Mouse (Mus musculus) adipocyte (in vitro differentiated cells): Measurements from ENCODE around the gene Dpy19l1.

Source experiments
- DNase-seq: peaks from one replicate; pipeline ENCODE4 v3.0.0-alpha.2; 2016; ENCODE audit warnings: low spot score

Gene Dpy19l1

DNA sequence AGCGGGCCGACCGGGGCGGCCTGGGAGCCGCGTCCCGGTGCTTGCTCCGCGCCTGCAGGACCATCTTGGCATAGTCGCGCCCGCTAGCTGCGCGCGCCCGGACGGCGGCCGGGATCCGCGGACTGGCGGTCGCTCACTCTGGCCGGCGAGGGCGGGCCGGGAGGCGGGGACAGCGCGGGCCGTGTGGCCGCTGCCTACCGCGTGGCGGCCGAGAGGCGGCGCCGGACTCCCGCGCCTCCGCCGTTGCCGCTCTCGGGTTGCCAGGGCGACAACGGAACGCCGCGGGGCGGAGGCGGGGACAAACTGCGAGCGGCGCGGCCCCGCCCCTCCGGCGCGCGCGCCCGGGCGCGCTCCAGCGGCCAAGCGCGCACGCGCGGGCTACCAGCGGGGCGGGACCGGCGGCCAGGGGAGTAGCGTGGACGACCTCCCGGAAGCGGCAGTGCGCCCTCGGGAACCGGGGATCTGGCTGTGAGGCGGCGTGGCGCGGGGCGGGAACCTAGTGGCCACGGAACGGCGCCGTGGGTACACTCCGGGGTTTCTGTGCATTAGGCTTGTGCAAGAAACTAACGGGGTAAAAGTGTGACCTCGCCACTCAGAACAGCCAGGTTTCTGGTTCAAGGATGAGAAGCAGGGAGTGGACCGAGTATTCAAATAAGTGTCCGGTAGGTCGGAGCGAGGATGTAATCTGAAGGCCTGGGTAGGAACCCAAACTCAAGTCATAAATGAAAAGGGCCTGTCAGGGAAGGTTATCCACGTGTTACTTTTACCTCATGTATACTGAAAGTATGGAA, at the start of gene Dpy19l1:
TSS of gene Dpy19l1 (minus strand) at position 74 of the 791 bp plus-strand sequence.
- peak; percentile 85 for DNase-seq

DNA sequence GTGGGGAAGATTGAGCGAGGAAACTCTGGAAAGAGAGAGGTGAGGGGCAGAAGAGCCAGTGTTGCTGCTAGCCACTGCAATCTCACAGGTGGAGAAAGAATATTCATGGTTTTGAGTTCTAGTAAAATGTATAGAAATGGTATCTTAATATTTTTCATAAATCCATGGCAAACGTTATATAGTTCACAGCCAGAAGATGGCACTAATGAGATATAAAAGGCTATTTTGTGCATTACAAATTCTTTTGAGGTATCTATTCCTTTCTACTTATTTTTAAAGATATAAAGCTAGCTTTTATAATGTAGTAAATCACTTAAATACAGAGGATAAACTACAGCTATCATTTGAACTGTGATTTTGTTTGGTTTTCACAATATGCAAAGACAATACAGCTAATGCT, 35.2 kb upstream of the Dpy19l1 start:
- no peak for DNase-seq

DNA sequence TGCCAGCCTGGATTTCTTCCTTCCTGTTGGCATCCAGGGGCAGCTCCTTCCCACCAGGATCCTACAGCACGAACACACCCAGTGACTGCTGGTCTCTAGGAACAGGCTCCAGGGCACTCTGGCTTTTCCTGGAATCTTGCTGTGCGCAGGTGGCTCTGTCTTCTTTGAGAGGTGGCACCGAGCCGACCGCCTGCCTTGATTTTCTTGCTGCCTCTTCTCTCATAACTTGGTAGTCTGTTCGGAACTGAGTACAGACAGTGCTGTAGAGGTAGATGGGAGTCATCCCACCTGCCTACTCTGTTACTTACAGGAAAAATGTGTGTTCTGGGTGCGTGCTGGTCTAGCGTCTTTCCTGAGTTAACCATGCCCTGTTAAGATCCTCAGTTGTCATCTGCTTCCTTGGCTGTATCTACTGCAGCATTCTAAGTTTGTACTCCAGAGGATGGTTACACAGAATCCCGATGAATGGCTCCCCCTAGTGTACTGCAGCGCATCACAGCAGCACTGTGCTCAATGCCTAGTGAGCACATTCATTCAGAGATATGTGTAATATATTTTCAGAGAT, 13.7 kb upstream of the Dpy19l1 start:
- DNase-seq: peak; percentile 73

DNA sequence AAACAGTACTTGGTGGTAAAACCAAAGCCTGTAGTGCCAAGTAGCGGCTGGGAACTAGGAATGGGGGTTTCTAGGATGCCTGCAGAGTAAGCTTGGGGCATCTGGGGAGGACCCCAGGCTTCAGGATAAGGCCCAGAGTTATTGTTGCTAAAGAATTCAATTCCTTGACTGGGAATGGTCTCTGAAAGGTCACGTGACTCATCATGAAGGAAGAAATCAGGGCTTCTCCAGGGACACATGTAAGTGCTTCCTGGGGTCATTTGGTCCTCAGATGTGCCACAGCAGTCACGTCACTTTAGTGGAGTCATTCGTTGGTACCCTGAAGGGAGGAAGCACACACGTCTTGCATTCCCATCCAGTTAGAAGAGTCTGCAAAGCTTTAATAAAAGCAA, 11.1 kb upstream of the Dpy19l1 start:
- DNase-seq: no peak

GRCm38 (mm10) chr9:24513290-24514077, 10.5 kb upstream of the Dpy19l1 start:
- peak; percentile 36 for DNase-seq

- DNase-seq: no peak
Observed at GRCm38 (mm10) chr9:24512121-24512539, 9.2 kb upstream of the Dpy19l1 start.

DNA sequence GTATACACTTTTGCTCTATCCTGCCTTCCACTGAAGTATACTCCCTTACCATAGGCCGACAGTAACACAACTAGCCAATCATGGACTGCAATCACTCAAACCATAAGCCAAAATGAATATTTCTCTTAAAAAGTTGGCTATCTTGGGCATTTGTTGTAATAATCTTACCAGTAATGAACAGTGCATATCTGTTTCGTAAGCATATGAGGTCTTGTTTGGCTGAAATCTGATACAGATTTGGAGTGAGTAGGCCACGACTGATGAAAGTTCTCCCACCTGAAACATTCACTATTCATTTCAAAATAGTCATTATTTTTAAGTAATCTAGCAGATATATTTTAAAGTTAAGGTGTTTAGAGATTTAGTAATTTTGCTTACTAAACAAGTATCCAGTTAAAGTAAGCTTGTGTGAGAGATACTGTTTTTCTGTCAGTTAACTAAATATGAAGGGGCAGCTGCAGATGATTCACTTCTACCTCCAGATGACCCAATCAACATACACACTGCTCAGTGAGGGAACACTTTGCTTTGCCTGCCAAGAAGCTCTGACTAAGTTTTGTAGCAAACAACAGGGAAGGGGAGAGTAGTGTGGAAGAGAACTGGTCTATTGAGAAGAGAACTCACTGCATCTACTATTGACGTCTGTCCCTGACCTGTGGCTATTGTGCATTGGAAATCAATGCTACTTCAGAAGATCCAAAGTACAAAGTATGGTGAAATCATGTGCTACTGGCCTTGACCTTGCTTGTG, 8.6 kb upstream of the Dpy19l1 start:
- peak; percentile 25 for DNase-seq

GRCm38 (mm10) chr9:24508880-24509279, 5.9 kb upstream of the Dpy19l1 start:
- no peak for DNase-seq

- no peak for DNase-seq
Observed at GRCm38 (mm10) chr9:24506510-24506909, 3.6 kb upstream of the Dpy19l1 start.

DNA sequence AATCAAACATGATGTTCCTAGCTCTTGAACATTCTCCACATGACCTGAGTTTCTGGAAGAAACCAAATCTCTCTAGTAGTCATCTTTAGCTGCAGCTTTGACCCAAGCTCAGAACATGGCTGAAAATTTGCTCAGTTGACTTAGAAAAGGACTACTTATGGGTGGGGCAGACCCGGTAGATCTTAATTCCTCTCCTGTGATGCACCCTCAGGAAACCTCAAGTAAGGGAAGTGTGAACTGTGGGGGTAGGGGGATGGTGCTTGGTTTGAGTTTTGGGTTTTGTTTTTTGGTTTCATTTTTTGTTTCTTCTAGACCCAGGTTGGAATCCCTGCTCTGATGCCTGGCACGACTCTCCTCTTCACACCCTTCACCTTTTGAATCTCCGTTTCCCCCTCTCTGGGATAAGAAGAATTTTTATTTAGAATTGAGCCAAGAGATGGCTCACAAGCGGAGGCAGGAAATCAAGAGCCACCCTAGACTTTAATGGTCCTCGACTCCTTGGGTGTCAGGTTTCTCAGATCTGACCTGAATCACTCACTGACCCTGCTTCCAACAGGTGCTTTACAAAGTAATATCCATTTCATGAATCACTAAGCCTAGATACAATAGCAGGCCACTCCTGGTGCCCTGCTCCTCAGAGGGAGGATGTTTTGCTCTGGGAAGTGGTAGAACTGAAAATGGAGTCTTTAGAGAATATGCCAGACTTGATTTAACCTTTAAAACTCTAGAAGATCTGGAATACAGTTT, 2.2 kb upstream of the Dpy19l1 start:
- no peak for DNase-seq

- DNase-seq: no peak
Observed at GRCm38 (mm10) chr9:24504381-24504780, 1.4 kb upstream of the Dpy19l1 start.

DNA sequence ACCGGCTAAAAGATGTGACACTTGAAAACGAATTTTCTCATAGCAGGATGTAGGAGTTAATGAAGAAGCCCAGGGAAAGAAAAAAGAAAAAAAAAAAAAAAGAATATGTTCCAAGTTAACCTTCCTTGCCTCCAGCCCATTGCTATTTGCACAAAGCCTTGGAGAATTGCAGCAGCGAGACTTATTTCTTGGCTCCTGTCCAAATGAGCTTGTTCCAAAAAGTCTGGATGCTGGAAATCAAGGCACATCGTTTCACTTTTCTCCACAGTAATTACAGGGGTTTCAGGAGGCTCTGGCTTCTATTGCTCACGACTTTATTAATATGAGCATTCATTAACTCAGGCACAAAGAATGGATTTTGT, 899 bp upstream of the Dpy19l1 start:
- peak; percentile 65 for DNase-seq

GRCm38 (mm10) chr9:24502571-24503004, 352 bp downstream of the Dpy19l1 start:
- DNase-seq: peak; percentile 41

GRCm38 (mm10) chr9:24501618-24502017, 1.3 kb downstream of the Dpy19l1 start:
- peak; percentile 31 for DNase-seq

DNA sequence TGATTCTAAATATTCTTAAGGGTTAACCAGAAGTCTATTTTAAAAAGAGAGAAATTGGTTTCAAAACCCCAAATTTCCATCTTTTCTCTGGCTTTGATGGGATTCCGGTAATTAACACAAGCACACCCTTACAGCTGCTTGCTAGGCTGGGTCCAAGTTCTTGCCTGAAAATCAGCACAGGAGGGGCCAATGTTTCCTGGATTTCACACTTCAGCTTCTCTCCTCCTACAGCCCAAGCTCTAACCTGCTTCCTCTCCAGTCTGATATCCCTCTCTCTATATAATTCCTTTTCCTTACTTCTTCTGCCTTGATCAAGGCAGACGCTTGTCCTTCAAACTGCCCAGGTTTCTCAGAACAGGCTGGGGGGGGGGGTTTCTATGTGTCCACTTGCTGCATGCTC, 6.7 kb downstream of the Dpy19l1 start:
- no peak for DNase-seq

GRCm38 (mm10) chr9:24490516-24490915, 12.4 kb downstream of the Dpy19l1 start:
- DNase-seq: no peak

DNA sequence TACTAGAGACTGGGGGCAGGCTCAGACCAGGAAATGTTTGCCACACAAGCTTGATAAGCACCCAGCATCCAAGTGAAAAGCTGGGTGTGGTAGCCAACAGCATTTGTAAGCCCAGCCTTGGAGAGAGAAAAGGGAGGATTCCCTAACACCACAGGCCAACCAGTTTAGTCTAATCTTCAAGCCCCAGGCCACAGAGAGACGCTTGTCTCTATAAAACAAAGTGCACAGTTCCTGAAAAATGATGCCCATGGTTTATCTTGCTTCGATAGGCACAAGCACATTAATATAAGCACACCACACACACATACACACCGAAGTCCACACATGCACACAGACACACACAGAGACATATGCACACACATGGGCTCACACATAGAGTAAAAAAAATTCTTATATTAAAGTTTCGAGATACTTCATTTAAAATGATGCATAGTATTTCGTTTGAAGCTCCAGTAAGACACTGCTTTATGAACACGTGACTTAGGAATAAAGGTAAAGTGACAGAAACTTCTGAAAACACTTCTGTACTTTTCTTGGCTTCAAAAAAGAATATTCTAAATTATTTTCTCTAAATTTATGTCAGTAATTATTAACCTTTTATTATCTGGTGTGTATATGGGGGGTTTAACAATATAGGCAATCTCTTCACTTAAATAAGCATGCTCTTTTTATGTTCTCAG, 14.4 kb downstream of the Dpy19l1 start:
- no peak for DNase-seq

DNA sequence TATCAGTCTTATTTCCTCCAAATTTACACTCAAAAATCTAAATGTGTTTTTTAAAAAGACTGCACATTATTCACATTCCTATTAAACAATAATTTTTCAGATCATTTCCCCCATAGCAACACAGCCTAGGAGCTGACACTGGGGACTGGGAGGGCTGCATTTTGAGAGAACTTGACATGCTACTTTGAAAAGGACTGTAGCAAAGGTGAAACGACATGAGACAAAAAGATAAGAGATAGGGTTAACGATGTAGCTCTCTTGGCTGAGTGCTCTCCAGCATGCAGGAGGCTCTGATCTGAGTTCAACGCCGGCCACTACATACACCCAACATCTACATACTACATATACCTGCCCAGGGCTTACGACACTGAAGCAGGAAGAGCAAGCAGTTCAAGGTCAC, 20.6 kb downstream of the Dpy19l1 start:
- no peak for DNase-seq

DNA sequence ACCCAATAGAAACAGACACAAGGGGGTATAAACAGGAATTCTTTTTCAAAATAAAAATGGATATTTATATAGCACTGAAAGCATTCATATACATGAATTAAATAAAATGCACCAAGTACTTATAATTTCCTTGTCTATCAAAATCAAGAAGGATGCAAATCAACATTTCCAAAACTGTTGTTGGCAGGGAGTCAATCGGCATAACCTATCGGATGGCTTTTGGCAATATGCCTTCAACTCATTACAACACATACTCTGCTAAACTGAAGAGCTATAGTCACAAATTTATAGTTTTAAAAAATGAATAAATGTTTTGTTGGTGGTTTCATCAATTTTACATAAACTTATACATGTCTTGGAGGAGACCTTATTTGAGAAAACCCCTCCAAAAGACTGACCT, 25.7 kb downstream of the Dpy19l1 start:
- DNase-seq: no peak

DNA sequence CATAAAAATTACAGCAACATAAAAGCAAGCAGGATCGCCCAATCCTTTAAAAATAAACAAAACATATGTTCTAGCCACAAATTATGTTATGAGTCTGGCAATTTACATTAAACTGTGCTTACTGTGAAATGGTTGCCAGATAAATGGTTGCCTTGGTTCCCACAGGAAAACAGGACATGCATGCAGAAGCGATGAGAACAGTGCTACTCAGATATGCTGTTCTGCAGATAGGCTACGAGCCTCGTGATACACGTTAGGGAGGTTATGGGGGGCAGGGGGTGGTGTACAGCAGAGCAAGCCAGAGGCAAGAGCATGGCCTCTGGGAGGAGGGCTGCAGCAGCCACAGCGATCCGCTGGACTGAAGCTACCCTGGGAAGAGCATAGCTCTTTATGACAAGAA, 29.1 kb downstream of the Dpy19l1 start:
- no peak for DNase-seq

GRCm38 (mm10) chr9:24472514-24472913, 30.4 kb downstream of the Dpy19l1 start:
- no peak for DNase-seq
